Mouse (Mus musculus): ENCODE measurements at regions not wholly inside any gene's neighbourhood (a gene's known extent, or its start where the extent isn't known, plus 50 kb on each side); places are given as distances from the start of the nearest gene placed in this dataset.

- no peak for ATAC-seq (ENCODE audit: insufficient number of reproducible peaks, low FRiP score, low TSS enrichment)
Observed at GRCm38 (mm10) chr12:109662179-109662578, 62.0 kb upstream of the Rtl1 start.

DNA sequence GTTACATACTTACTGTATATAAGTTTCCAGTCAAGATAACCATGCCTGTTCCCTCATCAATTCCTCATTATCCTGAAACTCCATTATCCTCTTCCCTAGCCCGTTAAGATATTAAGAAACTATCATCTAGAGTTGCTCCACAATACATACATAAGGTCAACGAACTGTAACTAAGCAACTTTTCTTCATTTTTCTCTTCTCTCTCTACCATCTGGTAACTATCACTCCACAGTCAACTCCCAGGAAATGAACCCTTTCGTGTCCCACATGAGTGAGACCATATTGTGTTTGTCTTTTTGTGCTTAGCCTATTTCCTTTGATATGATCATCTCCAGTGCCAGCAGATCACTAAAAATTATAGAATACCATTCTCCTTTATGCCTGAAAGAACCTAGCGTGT is 74.6 kb upstream of the Rtl1 start:
- no peak for ATAC-seq (ENCODE audit: insufficient number of reproducible peaks, low FRiP score, low TSS enrichment)

GRCm38 (mm10) chr12:109694046-109694445 is 93.9 kb upstream of the Rtl1 start:
- ATAC-seq (ENCODE audit: insufficient number of reproducible peaks, low FRiP score, low TSS enrichment), result no peak

DNA sequence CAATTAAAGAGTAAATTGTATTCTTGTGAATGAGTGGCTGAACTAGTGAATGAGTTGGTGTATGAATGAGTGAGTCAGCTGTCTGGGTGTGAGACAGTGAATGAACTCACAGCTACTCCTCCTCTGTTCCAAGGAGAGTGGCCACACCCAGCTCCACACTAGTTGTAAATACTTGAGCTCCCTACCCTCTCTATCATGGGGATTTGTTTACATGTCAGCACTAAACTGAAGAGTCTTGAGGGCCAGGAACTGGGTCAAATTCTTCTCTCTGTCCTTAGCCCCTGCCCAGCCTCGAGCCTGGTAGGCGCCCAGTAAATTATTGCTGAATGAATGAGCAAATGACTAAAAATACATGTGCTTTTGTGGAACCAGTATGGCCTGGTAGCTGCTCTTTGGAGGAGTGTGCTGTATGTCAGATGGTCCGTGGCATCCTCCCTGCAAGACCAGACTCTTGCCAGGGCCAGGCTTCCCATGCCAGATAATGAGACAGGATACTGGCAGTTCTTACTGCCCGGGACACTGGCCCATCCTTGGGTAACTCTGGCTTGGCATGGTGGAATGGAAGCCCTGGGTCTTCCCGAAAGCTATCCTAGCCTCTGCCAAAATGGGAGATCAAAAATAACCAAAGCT is 94.8 kb upstream of the Rtl1 start:
- peak; percentile 97 for ATAC-seq (ENCODE audit: insufficient number of reproducible peaks, low FRiP score, low TSS enrichment)

- ATAC-seq (ENCODE audit: insufficient number of reproducible peaks, low FRiP score, low TSS enrichment), result no peak
Observed at GRCm38 (mm10) chr12:109706820-109707219, 106.7 kb upstream of the Rtl1 start.

- no peak for ATAC-seq (ENCODE audit: insufficient number of reproducible peaks, low FRiP score, low TSS enrichment)
Observed at GRCm38 (mm10) chr12:109709661-109710060, 109.5 kb upstream of the Rtl1 start.

- no peak for ATAC-seq (ENCODE audit: insufficient number of reproducible peaks, low FRiP score, low TSS enrichment)
Observed at GRCm38 (mm10) chr12:109711392-109711791, 111.3 kb upstream of the Rtl1 start.

DNA sequence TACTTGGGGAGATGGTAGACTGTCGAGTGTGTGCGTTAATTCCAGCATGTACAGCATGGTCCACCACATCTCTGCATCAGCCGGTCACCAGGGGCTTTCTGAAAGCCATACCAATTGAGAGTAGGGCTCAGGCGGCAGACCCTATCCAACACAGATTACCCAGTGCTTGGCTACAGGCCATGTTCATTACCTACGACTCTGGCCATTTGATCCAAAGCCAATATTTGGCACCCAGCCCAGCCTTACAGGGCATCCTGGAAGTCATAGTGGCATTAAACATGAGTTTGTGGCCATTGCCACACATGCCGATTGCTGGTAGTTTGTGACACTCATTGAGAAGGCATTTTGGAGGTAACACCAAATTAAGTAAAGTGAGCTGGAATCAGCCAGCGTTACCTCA is 111.8 kb upstream of the Rtl1 start:
- ATAC-seq (ENCODE audit: insufficient number of reproducible peaks, low FRiP score, low TSS enrichment), result no peak

- no peak for ATAC-seq (ENCODE audit: insufficient number of reproducible peaks, low FRiP score, low TSS enrichment)
Observed at GRCm38 (mm10) chr12:109712386-109712785, 112.3 kb upstream of the Rtl1 start.

- ATAC-seq (ENCODE audit: insufficient number of reproducible peaks, low FRiP score, low TSS enrichment), result no peak
Observed at GRCm38 (mm10) chr12:109713041-109713440, 112.9 kb upstream of the Rtl1 start.

GRCm38 (mm10) chr12:109714061-109714460 is 113.9 kb upstream of the Rtl1 start:
- no peak for ATAC-seq (ENCODE audit: insufficient number of reproducible peaks, low FRiP score, low TSS enrichment)

- no peak for ATAC-seq (ENCODE audit: insufficient number of reproducible peaks, low FRiP score, low TSS enrichment)
Observed at GRCm38 (mm10) chr12:109716991-109717390, 116.9 kb upstream of the Rtl1 start.

- no peak for ATAC-seq (ENCODE audit: insufficient number of reproducible peaks, low FRiP score, low TSS enrichment)
Observed at GRCm38 (mm10) chr12:109718036-109718435, 117.9 kb upstream of the Rtl1 start.

GRCm38 (mm10) chr12:109738201-109738600 is 138.1 kb upstream of the Rtl1 start:
- no peak for ATAC-seq (ENCODE audit: insufficient number of reproducible peaks, low FRiP score, low TSS enrichment)

- no peak for ATAC-seq (ENCODE audit: insufficient number of reproducible peaks, low FRiP score, low TSS enrichment)
Observed at GRCm38 (mm10) chr12:109738911-109739310, 138.8 kb upstream of the Rtl1 start.

- no peak for ATAC-seq (ENCODE audit: insufficient number of reproducible peaks, low FRiP score, low TSS enrichment)
Observed at GRCm38 (mm10) chr12:109742486-109742885, 142.4 kb upstream of the Rtl1 start.

- no peak for ATAC-seq (ENCODE audit: insufficient number of reproducible peaks, low FRiP score, low TSS enrichment)
Observed at GRCm38 (mm10) chr12:109743036-109743650, 143.0 kb upstream of the Rtl1 start.

DNA sequence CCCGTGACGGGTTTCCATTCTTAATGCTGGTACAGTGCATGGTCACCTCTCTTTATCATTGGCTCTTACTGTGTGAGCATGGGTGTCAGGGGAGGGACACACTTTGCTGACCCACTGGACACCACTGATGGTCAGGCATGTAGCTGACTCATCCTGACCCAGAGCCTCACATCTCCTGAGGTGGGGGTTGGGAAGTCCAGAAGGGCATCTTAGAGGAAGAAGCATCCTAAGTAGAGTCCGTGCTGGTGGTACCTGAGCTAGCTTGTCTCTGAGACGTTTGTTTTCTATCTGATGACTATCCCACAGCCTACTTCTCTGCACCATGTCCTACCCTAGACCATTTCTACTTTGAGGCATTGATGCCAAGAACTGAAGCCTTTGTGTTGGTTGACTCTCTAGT is 144.1 kb upstream of the Rtl1 start:
- no peak for ATAC-seq (ENCODE audit: insufficient number of reproducible peaks, low FRiP score, low TSS enrichment)

DNA sequence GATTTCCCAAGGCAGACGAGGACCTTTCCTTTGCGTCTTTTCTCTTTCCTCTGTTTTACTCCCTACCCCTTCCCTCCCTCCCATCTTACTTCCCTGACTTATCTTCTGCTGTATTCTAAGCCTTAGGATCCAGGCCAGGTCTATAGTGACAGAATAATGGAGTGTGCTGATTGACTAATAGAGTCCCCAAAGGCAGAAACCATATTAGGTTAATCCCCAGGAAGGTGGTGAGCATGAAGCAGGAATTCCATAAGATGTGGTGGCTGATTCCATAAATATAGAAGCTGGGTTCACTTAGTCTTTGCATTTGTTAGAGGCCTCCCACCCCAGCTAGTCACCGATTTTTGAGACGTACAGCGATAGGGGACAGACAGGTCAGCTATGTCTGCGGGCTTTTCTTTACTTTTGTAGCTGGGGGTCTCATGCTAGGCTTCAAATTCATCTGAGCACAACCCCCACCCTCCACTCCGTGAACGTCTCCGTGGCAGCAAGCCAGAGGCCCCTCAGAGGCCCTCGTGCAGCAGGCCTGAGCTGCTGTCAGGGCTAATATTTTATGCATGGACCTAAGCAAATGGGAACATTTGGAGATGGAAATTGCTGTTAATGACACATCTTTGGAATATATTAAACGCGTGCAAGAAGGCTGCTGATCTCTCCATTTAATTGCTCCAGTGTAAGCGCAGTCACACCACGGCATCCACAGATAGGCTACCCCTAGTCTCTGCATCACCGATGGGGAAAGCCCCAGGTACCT is 145.8 kb upstream of the Rtl1 start:
- ATAC-seq (ENCODE audit: insufficient number of reproducible peaks, low FRiP score, low TSS enrichment), result no peak

GRCm38 (mm10) chr12:109747201-109747600 is 147.1 kb upstream of the Rtl1 start:
- no peak for ATAC-seq (ENCODE audit: insufficient number of reproducible peaks, low FRiP score, low TSS enrichment)

- no peak for ATAC-seq (ENCODE audit: insufficient number of reproducible peaks, low FRiP score, low TSS enrichment)
Observed at GRCm38 (mm10) chr12:109747776-109748175, 147.6 kb upstream of the Rtl1 start.
